Mouse (Mus musculus): ENCODE results near the gene 9030612E09Rik. TPM values are rescaled to one million over a fixed set of nuclear protein-coding genes. Genes with fewer than 3 reads are reported as not detected.

9030612E09Rik gene
- polyA plus RNA-seq, 2 experiments from 2014 or later = not detected

GRCm38 (mm10) chr10:43211866-43212265 lies 37.4 kb downstream of the 9030612E09Rik start:
- no peak for ATAC-seq

- ATAC-seq = no peak
Observed at GRCm38 (mm10) chr10:43217361-43217900, 42.9 kb downstream of the 9030612E09Rik start.

GRCm38 (mm10) chr10:43220479-43220878 lies 46.0 kb downstream of the 9030612E09Rik start:
- ATAC-seq = no peak

GRCm38 (mm10) chr10:43220910-43221625 lies 46.6 kb downstream of the 9030612E09Rik start, which contains the start of gene Pdss2:
TSS of gene Pdss2 (plus strand) at chr10:43221486.
- ATAC-seq = peak; percentile 94

GRCm38 (mm10) chr10:43221659-43222058 lies 47.2 kb downstream of the 9030612E09Rik start:
- peak; percentile 9 for ATAC-seq

- ATAC-seq = no peak
Observed at GRCm38 (mm10) chr10:43223391-43223790, 48.9 kb downstream of the 9030612E09Rik start.

Other genes starting within 250 kb of the 9030612E09Rik start
- not detected for gene Sobp, start 174 bp upstream of the 9030612E09Rik start, polyA plus RNA-seq (2017; shearing (Covaris generic))
- gene Pdss2, start 46.8 kb downstream of the 9030612E09Rik start, polyA plus RNA-seq (2017; shearing (Covaris generic)) = 1 to 10 TPM; 6.1 to 8.2 TPM

Measured in activated CD4-positive, CD25-positive, alpha-beta regulatory T cell, adult 4 months (primary cell).